Mouse (Mus musculus) midbrain, embryonic 11.5 days (tissue): ENCODE results near the gene Lat. TPM values are rescaled to one million over a fixed set of nuclear protein-coding genes. Genes with fewer than 3 reads are reported as not detected.

ENCODE experiments used
- ATAC-seq: fragments of 200-750 bp; cut with Nextera tagmentation; 2 replicates; pipeline ENCODE4 v1.8.0; 2017; ENCODE audit warnings: moderate TSS enrichment, moderate library complexity; ENCODE audit not compliant: low FRiP score
- DNase-seq: peaks from one replicate; pipeline ENCODE4 v3.0.0; 2015; ENCODE audit warnings: low spot score; ENCODE audit errors: missing footprints
- H3K27ac ChIP-seq: fragments of 300-500 bp; sonication (generic); 2 replicates; pipeline ENCODE4 v1.5.1; 2014; ENCODE audit warnings: low read depth, low read length
- H3K27me3 ChIP-seq: fragments of 300-500 bp; sonication (generic); 2 replicates; pipeline ENCODE4 v1.6.1; 2014; ENCODE audit warnings: mild to moderate bottlenecking, low read length, moderate library complexity, mixed read lengths; ENCODE audit not compliant: control insufficient read depth, insufficient read depth
- H3K36me3 ChIP-seq: fragments of 300-500 bp; sonication (generic); 2 replicates; pipeline ENCODE4 v1.6.1; 2014; ENCODE audit warnings: mild to moderate bottlenecking, low read length, moderate library complexity, mixed read lengths; ENCODE audit not compliant: control insufficient read depth, insufficient read depth
- H3K4me1 ChIP-seq: fragments of 300-500 bp; sonication (generic); 2 replicates; pipeline ENCODE4 v1.6.1; 2014; ENCODE audit warnings: low read length; ENCODE audit not compliant: control insufficient read depth, insufficient read depth
- H3K4me2 ChIP-seq: fragments of 300-500 bp; sonication (generic); 2 replicates; pipeline ENCODE4 v1.6.1; 2014; ENCODE audit warnings: mild to moderate bottlenecking, moderate library complexity
- H3K4me3 ChIP-seq: fragments of 300-500 bp; sonication (generic); 2 replicates; pipeline ENCODE4 v1.5.1; 2014; ENCODE audit warnings: low read depth, low read length
- H3K9ac ChIP-seq: fragments of 300-500 bp; sonication (generic); 2 replicates; pipeline ENCODE4 v1.6.1; 2014; ENCODE audit warnings: low read length
- H3K9me3 ChIP-seq: fragments of 300-500 bp; sonication (generic); 2 replicates; pipeline ENCODE4 v1.6.1; 2016; ENCODE audit warnings: low read length; ENCODE audit not compliant: control insufficient read depth
- WGBS: fragments of 180-500 bp; shearing (Covaris S2); extraction: QIAGEN DNeasy Blood & Tissue Kit; methylation state at CpG from one replicate; pipeline ENCODE4 v1.1.7; 2014; 5-methylcytosine and 5-hydroxymethylcytosine counted together
- polyA plus RNA-seq: library from polyadenylated mRNA; unstranded; fragments of >200 nt; fragmentation: Nextera tagmentation; extraction: Ambion mirVana; gene quantifications from 2 replicates; pipeline ENCODE4 v1.2.1, GENCODE M21; 2014

Lat gene
- polyA plus RNA-seq, 1 experiment from 2014 or later = 2.7 TPM

DNA sequence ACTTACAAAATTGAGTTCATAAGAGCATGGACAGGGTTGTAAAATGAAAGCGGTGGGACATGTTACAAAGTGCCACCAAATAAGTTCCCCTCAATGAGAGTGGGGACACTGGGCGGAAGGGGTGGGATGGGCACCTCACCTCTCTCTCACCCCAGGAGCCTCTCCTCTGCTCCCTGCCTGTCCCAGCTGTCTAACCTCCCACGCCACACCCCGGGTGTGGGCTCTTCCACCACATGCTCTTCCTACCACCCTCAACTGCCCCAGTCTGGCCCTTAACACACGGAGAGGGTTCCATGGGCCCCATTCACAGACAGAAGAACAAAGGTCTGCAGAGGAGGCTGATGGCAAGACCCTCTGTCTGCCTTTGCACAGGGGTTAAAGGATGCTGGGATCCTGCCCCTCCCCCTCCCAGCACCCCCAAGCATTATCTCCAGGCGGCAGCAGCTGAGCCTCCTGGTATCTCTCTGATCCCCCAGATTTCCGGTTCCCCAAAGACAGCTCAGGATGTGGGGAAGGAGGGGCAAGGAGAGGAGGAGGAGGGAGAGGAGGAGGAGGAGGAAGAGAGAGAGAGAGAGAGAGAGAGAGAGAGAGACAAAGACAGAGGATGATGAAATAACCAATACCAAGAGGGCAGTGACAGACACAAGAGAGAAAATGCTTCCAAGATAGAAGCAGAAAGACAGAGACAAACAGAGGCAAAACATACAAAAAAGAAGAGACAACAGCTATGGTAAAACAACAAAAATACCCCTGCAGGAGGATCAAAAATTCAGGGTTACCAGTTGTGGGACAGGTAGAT, 12.4 kb downstream of the Lat start:
- Histone ChIP-seq H3K4me3 (no peak overlapping the region), H3K9ac (no peak overlapping the region), H3K36me3 (no peaks in the 10 kb centered on the region), H3K9me3 (no peaks in the 10 kb centered on the region), H3K4me1 (no peaks in the 10 kb centered on the region), H3K27ac (no peak overlapping the region), H3K4me2 (no peak overlapping the region), H3K27me3 (no peaks in the 10 kb centered on the region)
- ATAC-seq (no peak), DNase-seq (no peak)
- 46% methylated on average over 7 of the region's 7 CpGs for WGBS

DNA sequence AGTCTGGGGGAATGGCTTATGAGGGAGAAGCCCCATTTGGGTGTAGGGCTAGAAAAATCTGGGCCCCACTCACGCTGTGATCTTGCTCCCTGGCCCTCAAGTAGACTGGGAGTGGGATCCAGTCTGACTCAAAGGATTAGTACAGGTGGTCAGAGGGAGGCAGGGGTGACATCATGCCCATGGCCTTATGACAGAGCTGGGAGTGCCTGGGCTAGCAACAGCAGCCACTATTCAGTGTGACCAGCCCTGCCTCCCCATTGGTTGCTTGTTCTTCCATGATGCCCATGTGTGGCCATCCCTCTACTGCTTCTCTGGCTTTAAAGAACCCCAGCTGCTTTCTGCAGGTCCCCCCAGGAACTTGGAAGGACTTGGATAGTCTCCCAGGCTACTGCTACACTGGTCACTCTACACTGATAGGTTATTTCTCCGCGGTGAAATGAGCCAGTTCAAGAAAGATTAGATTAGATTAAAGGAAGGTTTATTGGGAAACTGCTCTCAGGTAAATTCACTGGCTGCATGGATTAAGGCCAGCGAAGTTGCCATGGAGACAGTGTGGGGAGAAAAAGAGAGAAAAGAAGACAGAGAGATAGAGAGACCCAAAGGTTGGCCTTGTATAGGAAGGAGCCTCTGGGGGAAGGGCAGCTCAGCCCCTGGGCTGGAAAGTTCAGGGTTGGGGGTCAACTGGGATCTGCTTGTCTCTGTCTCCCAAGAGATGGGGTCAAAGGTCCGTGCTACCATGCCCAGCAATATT, 13.3 kb downstream of the Lat start:
- Histone ChIP-seq H3K27ac (no peak overlapping the region), H3K9ac (no peak overlapping the region), H3K36me3 (no peaks in the 10 kb centered on the region), H3K4me3 (no peak overlapping the region), H3K27me3 (no peaks in the 10 kb centered on the region), H3K4me2 (no peak overlapping the region), H3K9me3 (no peaks in the 10 kb centered on the region), H3K4me1 (0 out of 2 replicates have a peak, but pooled peaks cover 2% of the 10 kb centered on the region)
- DNase-seq = no peak
- ATAC-seq = no peak
- 41% methylated on average over 5 of the region's 5 CpGs for WGBS

GRCm38 (mm10) chr7:126354738-126355614, 14.4 kb downstream of the Lat start:
- DNase-seq (peak; percentile 85), ATAC-seq (no peak)
- H3K27me3 ChIP-seq = no peaks in the 10 kb centered on the region
- no peaks in the 10 kb centered on the region for H3K36me3 ChIP-seq
- H3K4me2 ChIP-seq = no peak overlapping the region
- no peak overlapping the region for H3K9ac ChIP-seq
- H3K4me1 ChIP-seq = 0 out of 2 replicates have a peak, but pooled peaks cover 2% of the 10 kb centered on the region
- no peak overlapping the region for H3K4me3 ChIP-seq
- WGBS = 54% methylated on average over 14 of the region's 14 CpGs
- no peaks in the 10 kb centered on the region for H3K9me3 ChIP-seq
- no peak overlapping the region for H3K27ac ChIP-seq

GRCm38 (mm10) chr7:126353994-126354365, 15.4 kb downstream of the Lat start:
- ATAC-seq = no peak
- no peaks in the 10 kb centered on the region for H3K27me3 ChIP-seq
- 88% methylated on average over 3 of the region's 3 CpGs for WGBS
- H3K4me1 ChIP-seq = 0 out of 2 replicates have a peak, but pooled peaks cover 2% of the 10 kb centered on the region
- H3K9ac ChIP-seq = no peak overlapping the region
- no peaks in the 10 kb centered on the region for H3K9me3 ChIP-seq
- no peak for DNase-seq
- H3K4me3 ChIP-seq = no peak overlapping the region
- no peak overlapping the region for H3K27ac ChIP-seq
- no peak overlapping the region for H3K4me2 ChIP-seq
- H3K36me3 ChIP-seq = no peaks in the 10 kb centered on the region

GRCm38 (mm10) chr7:126353251-126353993, 15.9 kb downstream of the Lat start:
- no peak overlapping the region for H3K27ac ChIP-seq
- WGBS = 65% methylated on average over 11 of the region's 11 CpGs

GRCm38 (mm10) chr7:126351419-126351951, 17.9 kb downstream of the Lat start:
- Histone ChIP-seq H3K4me3 (no peak overlapping the region), H3K4me1 (0 out of 2 replicates have a peak, but pooled peaks cover 2% of the 10 kb centered on the region), H3K36me3 (no peaks in the 10 kb centered on the region), H3K27me3 (no peaks in the 10 kb centered on the region), H3K27ac (no peak overlapping the region), H3K4me2 (no peak overlapping the region), H3K9ac (no peak overlapping the region), H3K9me3 (no peaks in the 10 kb centered on the region)
- no peak for ATAC-seq
- WGBS = 48% methylated on average over 10 of the region's 10 CpGs
- no peak for DNase-seq

More at GRCm38 (mm10) chr7:126353251-126353993, 15.9 kb downstream of the Lat start:
- DNase-seq (no peak), ATAC-seq (no peak)
- Histone ChIP-seq H3K4me3 (no peak overlapping the region), H3K4me1 (0 out of 2 replicates have a peak, but pooled peaks cover 2% of the 10 kb centered on the region), H3K36me3 (no peaks in the 10 kb centered on the region), H3K27me3 (no peaks in the 10 kb centered on the region), H3K4me2 (no peak overlapping the region), H3K9ac (no peak overlapping the region), H3K9me3 (no peaks in the 10 kb centered on the region)

DNA sequence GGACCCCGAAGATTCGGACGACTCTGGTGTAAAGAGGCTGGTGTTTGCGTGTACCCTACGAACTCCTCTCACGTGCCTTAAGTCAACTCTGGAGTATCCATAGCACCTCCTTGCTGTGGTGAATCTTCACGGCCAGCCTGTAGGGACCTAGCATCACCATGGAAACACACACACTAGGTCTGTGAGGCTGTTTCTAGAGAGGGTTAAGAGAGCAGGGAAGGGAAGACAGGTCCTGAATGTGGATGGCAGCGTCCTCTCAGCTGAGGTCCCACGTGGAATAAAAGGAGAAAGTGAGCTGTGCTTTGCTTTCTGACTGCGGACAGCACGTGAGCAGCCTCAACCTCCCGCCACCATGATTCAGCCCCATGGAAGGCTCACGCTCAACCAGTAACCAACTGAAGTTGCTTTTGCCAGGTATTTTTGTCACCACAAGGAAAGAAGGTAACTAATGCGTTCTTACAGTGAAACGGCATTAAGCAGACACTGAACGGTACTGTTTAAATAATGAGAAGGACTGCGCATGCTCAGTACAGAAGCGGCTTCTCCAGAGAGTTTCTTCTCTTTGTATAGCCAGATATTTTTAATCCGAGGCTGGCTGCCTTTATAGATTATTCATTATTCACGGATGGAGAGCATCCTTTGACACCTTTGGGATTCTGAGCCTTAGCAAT, 18.5 kb downstream of the Lat start:
- Histone ChIP-seq H3K4me2 (peak overlapping the region; percentile 8; the same call in 1 of the 2 replicates), H3K27me3 (no peaks in the 10 kb centered on the region), H3K36me3 (no peaks in the 10 kb centered on the region), H3K4me1 (0 out of 2 replicates have a peak, but pooled peaks cover 2% of the 10 kb centered on the region), H3K9ac (no peak overlapping the region), H3K4me3 (no peak overlapping the region), H3K9me3 (no peaks in the 10 kb centered on the region), H3K27ac (no peak overlapping the region)
- ATAC-seq (no peak), DNase-seq (no peak)
- 65% methylated on average over 20 of the region's 20 CpGs for WGBS

- no peak overlapping the region for H3K9ac ChIP-seq
- no peaks in the 10 kb centered on the region for H3K27me3 ChIP-seq
- 0 out of 2 replicates have a peak, but pooled peaks cover 2% of the 10 kb centered on the region for H3K4me1 ChIP-seq
- no peak overlapping the region for H3K4me2 ChIP-seq
- no peak overlapping the region for H3K27ac ChIP-seq
- WGBS = 81% methylated on average over 8 of the region's 8 CpGs
- H3K9me3 ChIP-seq = no peaks in the 10 kb centered on the region
- DNase-seq (no peak), ATAC-seq (no peak)
- H3K36me3 ChIP-seq = no peaks in the 10 kb centered on the region
- H3K4me3 ChIP-seq = no peak overlapping the region
Measured at GRCm38 (mm10) chr7:126348293-126348692, 21.1 kb downstream of the Lat start.
